Mouse (Mus musculus) T-helper 1 cell (primary cell): ENCODE data around the gene St3gal4.
"Not testable (repeated sequence)": the region's sequence is repeated elsewhere in the genome, so short reads cannot be mapped to it uniquely, and the experiment has no call there.

Experiments
- in situ Hi-C: fragments of 300-600 bp; cut with MboI, MseI; formaldehyde crosslinking; loops from one replicate; pipeline ENCODE4 v1.15.1; 2025; ENCODE audit warnings: high pct_unique_total_duplicates

The St3gal4 gene

GRCm38 (mm10) chr9:35119168-35119567 lies at the start of gene St3gal4:
St3gal4 (minus strand) TSS chr9:35119268.
- in situ Hi-C loops = no loop called here

GRCm38 (mm10) chr9:35166798-35167635 lies 47.9 kb upstream of the St3gal4 start:
- in situ Hi-C loops = no loop called here

GRCm38 (mm10) chr9:35166144-35166797 lies 47.2 kb upstream of the St3gal4 start:
- in situ Hi-C loops = no loop called here

- in situ Hi-C loops = loop anchor here (5.0 kb wide), 2 partner anchors 177 to 662 kb away; no protein-coding TSS in a partner anchor
These were observed 45.2 kb upstream of the St3gal4 start for GRCm38 (mm10) chr9:35164142-35164874.

- in situ Hi-C loops = loop anchor here (5.0 kb wide), 2 partner anchors 176 to 661 kb away; no protein-coding TSS in a partner anchor
These were observed 44.1 kb upstream of the St3gal4 start for GRCm38 (mm10) chr9:35163011-35163690.

- in situ Hi-C loops = loop anchor here (5.0 kb wide), 2 partner anchors 174 to 659 kb away; no protein-coding TSS in a partner anchor
These were observed 42.7 kb upstream of the St3gal4 start for GRCm38 (mm10) chr9:35161721-35162120.

- in situ Hi-C loops = loop anchor here (5.0 kb wide), 2 partner anchors 173 to 658 kb away; no protein-coding TSS in a partner anchor
These were observed 41.6 kb upstream of the St3gal4 start for GRCm38 (mm10) chr9:35160662-35161061.

- in situ Hi-C loops = no loop called here
These were observed 39.4 kb upstream of the St3gal4 start for GRCm38 (mm10) chr9:35158477-35158876.

- in situ Hi-C loops = no loop called here
These were observed 37.8 kb upstream of the St3gal4 start for GRCm38 (mm10) chr9:35156862-35157261.

GRCm38 (mm10) chr9:35156002-35156710 lies 37.1 kb upstream of the St3gal4 start:
- in situ Hi-C loops = no loop called here

GRCm38 (mm10) chr9:35152923-35153322 lies 33.9 kb upstream of the St3gal4 start:
- in situ Hi-C loops = no loop called here

GRCm38 (mm10) chr9:35148822-35149221 lies 29.8 kb upstream of the St3gal4 start:
- in situ Hi-C loops = not testable (repeated sequence)

GRCm38 (mm10) chr9:35147261-35147660 lies 28.2 kb upstream of the St3gal4 start:
- in situ Hi-C loops = not testable (repeated sequence)

GRCm38 (mm10) chr9:35145829-35146228 lies 26.8 kb upstream of the St3gal4 start:
- in situ Hi-C loops = no loop called here

- in situ Hi-C loops = no loop called here
These were observed 26.1 kb upstream of the St3gal4 start for GRCm38 (mm10) chr9:35145118-35145517.

GRCm38 (mm10) chr9:35142221-35142620 lies 23.2 kb upstream of the St3gal4 start:
- in situ Hi-C loops = no loop called here

- in situ Hi-C loops = no loop called here
These were observed 20.2 kb upstream of the St3gal4 start for GRCm38 (mm10) chr9:35139231-35139744.

GRCm38 (mm10) chr9:35138029-35138428 lies 19.0 kb upstream of the St3gal4 start:
- in situ Hi-C loops = no loop called here

GRCm38 (mm10) chr9:35135575-35135974 lies 16.5 kb upstream of the St3gal4 start:
- in situ Hi-C loops = no loop called here

- in situ Hi-C loops = no loop called here
These were observed 12.7 kb upstream of the St3gal4 start for GRCm38 (mm10) chr9:35131637-35132397.
